Mouse (Mus musculus) kidney, adult 11 months (tissue): ENCODE measurements around the gene Iqschfp.
A peak's percentile ranks its signal among the peaks of the same experiment; 100 is the strongest.
"Not testable (repeated sequence)": the region's sequence is repeated elsewhere in the genome, so short reads cannot be mapped to it uniquely, and the experiment has no call there.

Experiments
- DNase-seq: peaks from one replicate; pipeline ENCODE4 v3.0.0; 2022

The Iqschfp gene

GRCm38 (mm10) chr3:68085024-68085423, 193.0 kb downstream of the Iqschfp start:
- DNase-seq = no peak

- no peak for DNase-seq
These were observed 200.1 kb downstream of the Iqschfp start for GRCm38 (mm10) chr3:68092108-68092507.

- DNase-seq = no peak
These were observed 204.8 kb downstream of the Iqschfp start for GRCm38 (mm10) chr3:68096724-68097431.

- DNase-seq = not testable (repeated sequence)
These were observed 207.5 kb downstream of the Iqschfp start for GRCm38 (mm10) chr3:68099561-68099960.

- DNase-seq = no peak
These were observed 209.3 kb downstream of the Iqschfp start for GRCm38 (mm10) chr3:68101343-68101742.

- DNase-seq = no peak
These were observed 213.2 kb downstream of the Iqschfp start for GRCm38 (mm10) chr3:68105081-68105685.

GRCm38 (mm10) chr3:68121338-68121737, 229.3 kb downstream of the Iqschfp start:
- no peak for DNase-seq

- no peak for DNase-seq
These were observed 234.3 kb downstream of the Iqschfp start for GRCm38 (mm10) chr3:68126284-68126856.

GRCm38 (mm10) chr3:68130386-68130785, 238.4 kb downstream of the Iqschfp start:
- peak; percentile 1 for DNase-seq

GRCm38 (mm10) chr3:68138833-68139627, 247.0 kb downstream of the Iqschfp start:
- no peak for DNase-seq

- no peak for DNase-seq
These were observed 258.7 kb downstream of the Iqschfp start for GRCm38 (mm10) chr3:68150688-68151087.

- no peak for DNase-seq
These were observed 268.1 kb downstream of the Iqschfp start for GRCm38 (mm10) chr3:68160175-68160574.

- DNase-seq = no peak
These were observed 268.7 kb downstream of the Iqschfp start for GRCm38 (mm10) chr3:68160760-68161159.

- no peak for DNase-seq
These were observed 286.2 kb downstream of the Iqschfp start for GRCm38 (mm10) chr3:68178248-68178647.

GRCm38 (mm10) chr3:68187471-68187870, 295.4 kb downstream of the Iqschfp start:
- DNase-seq = no peak

GRCm38 (mm10) chr3:68189100-68189499, 297.1 kb downstream of the Iqschfp start:
- DNase-seq = no peak

- DNase-seq = no peak
These were observed 304.9 kb downstream of the Iqschfp start for GRCm38 (mm10) chr3:68196933-68197332.

GRCm38 (mm10) chr3:68201214-68201613, 309.2 kb downstream of the Iqschfp start:
- DNase-seq = no peak

GRCm38 (mm10) chr3:68202162-68202902, 310.3 kb downstream of the Iqschfp start:
- DNase-seq = no peak

- no peak for DNase-seq
These were observed 312.0 kb downstream of the Iqschfp start for GRCm38 (mm10) chr3:68203934-68204467.

- no peak for DNase-seq
These were observed 318.4 kb downstream of the Iqschfp start for GRCm38 (mm10) chr3:68210422-68210821.

GRCm38 (mm10) chr3:68221452-68221851, 329.4 kb downstream of the Iqschfp start:
- no peak for DNase-seq
